Mouse (Mus musculus): Measurements from ENCODE around the gene Ppp1r12c.

DNA sequence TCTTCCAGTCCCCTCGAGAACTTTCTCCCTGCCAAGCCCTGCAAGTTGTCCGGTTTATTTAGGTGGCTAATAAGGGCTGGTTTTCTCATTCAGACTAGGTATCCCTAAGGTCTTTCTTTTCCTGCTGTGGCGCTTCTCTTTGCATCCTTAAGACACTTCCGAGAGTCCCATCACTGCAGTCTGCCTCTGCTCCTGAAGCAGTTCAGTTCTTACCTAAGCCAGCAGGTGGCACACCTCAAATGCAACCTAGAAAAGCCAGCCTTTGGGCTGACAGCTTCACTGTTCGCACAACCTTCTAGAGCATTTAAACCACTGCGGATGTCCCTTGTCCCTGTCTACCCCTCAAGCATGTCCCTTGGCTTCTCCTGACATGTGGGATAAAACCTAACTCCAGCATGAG, 21.8 kb downstream of the Ppp1r12c start:
- TF ChIP-seq CTCF (IDR thresholded peaks at IDR 0.05; ENCODE audit: low read depth): peak; percentile 71
- no peak for TF ChIP-seq EP300 (IDR thresholded peaks at IDR 0.05; ENCODE audit: low read depth)
